Mouse (Mus musculus) kidney, embryonic 15.5 days (tissue): ENCODE measurements around the gene Ltc4s. TPM values are rescaled to one million over a fixed set of nuclear protein-coding genes. Genes with fewer than 3 reads are reported as not detected.

Source experiments
- ATAC-seq: fragments of 200-750 bp; cut with Nextera tagmentation; replicated peaks from 2 replicates; pipeline ENCODE4 v1.8.0; 2017; ENCODE audit warnings: moderate TSS enrichment; ENCODE audit not compliant: low FRiP score
- H3K27ac ChIP-seq: fragments of 300-500 bp; sonication (generic); 2 replicates; pipeline ENCODE4 v1.5.1; 2015; ENCODE audit warnings: mild to moderate bottlenecking, inconsistent platforms
- H3K27me3 ChIP-seq: fragments of 300-500 bp; sonication (generic); 2 replicates; pipeline ENCODE4 v1.6.1; 2015; ENCODE audit warnings: inconsistent platforms
- H3K36me3 ChIP-seq: fragments of 300-500 bp; sonication (generic); 2 replicates; pipeline ENCODE4 v1.6.1; 2015; ENCODE audit warnings: inconsistent platforms
- H3K4me1 ChIP-seq: fragments of 300-500 bp; sonication (generic); 2 replicates; pipeline ENCODE4 v1.6.1; 2015; ENCODE audit warnings: inconsistent platforms
- H3K4me2 ChIP-seq: fragments of 300-500 bp; sonication (generic); 2 replicates; pipeline ENCODE4 v1.6.1; 2015; ENCODE audit warnings: moderate library complexity, mild to moderate bottlenecking, inconsistent platforms
- H3K4me3 ChIP-seq: fragments of 300-500 bp; sonication (generic); replicated peaks from 2 replicates; pipeline ENCODE4 v1.5.1; 2015; ENCODE audit warnings: mild to moderate bottlenecking, inconsistent platforms
- H3K9ac ChIP-seq: fragments of 300-500 bp; sonication (generic); 2 replicates; pipeline ENCODE4 v1.6.1; 2015; ENCODE audit warnings: mild to moderate bottlenecking, inconsistent platforms
- H3K9me3 ChIP-seq: fragments of 300-500 bp; sonication (generic); replicated peaks from 2 replicates; pipeline ENCODE4 v1.6.1; 2016; ENCODE audit warnings: inconsistent platforms
- WGBS: fragments of 180-500 bp; shearing (Covaris S2); methylation state at CpG from one replicate; pipeline ENCODE4 v1.1.7; 2015; ENCODE audit warnings: mixed read lengths; 5-methylcytosine and 5-hydroxymethylcytosine counted together
- polyA plus RNA-seq: library from polyadenylated mRNA; unstranded; fragments of >200 nt; fragmentation: Nextera tagmentation; extraction: Ambion mirVana; gene quantifications from 2 replicates; pipeline ENCODE4 v1.2.1, GENCODE M21; 2015

The Ltc4s gene
- polyA plus RNA-seq, 1 experiment from 2014 or later, result 1.4 TPM

DNA sequence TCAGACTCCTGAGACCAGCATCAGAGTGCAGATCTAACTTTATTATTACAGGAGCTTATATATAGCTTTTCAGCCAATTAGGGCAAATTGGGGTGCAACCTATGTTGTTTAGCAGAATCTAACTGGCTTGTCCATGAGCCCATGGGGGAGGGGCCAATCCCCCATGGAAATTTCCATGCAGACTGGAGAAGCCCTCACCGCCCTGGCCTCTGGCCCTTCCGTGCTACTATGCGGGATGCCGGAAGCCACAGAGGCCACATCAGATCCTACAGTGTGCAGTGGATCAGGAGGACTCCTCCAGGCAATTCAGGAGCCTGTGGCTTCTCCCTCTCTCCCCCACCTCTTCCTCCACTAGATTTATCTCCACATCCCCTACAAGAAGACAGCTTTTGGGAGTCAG lies 20.6 kb downstream of the Ltc4s start:
- Histone ChIP-seq H3K27ac (no peak overlapping the region), H3K9ac (no peak overlapping the region), H3K4me2 (no peak overlapping the region), H3K36me3 (no peaks in the 10 kb centered on the region), H3K4me3 (no peak overlapping the region), H3K4me1 (peaks cover 39% of the 10 kb centered on the region), H3K27me3 (no peaks in the 10 kb centered on the region), H3K9me3 (no peaks in the 10 kb centered on the region)
- no peak for ATAC-seq
- 58% methylated on average over 4 of the region's 4 CpGs for WGBS

DNA sequence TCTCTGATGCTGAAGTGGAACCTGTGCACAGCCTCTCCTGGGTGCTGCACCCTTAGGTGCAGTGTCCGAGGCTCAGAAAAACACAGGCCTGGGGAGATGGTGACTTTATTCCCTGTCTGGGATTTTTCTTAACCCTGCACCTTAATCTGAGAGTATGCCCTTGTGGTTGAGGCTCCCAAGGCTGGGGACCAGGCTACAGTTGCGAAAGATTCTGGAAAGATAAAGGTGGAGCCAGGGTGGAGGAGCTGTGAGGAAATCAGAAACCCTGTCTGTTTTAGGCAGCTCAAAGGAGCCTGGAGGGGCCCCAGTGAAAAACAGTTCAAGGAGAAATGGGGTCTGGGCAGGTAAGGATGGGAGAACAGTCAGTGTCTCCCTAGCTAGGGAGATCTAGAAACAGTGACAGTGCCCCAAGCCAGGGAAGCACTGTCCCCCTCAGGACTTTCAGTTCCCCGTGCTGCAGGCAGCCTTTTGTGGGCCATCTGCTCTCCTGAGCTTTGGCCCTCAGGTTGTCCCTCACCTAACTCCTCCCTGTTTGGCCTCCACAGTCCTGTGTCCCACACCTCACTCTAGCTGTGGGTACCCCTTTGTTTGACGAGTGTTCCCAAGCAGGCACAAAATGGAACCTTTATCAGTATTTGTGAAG lies 21.6 kb downstream of the Ltc4s start:
- ATAC-seq, result no peak
- H3K4me3 ChIP-seq, result no peak overlapping the region
- 81% methylated on average over 4 of the region's 4 CpGs for WGBS
- H3K27ac ChIP-seq, result no peak overlapping the region
- no peak overlapping the region for H3K9ac ChIP-seq
- peaks cover 45% of the 10 kb centered on the region for H3K4me1 ChIP-seq
- no peaks in the 10 kb centered on the region for H3K27me3 ChIP-seq
- H3K9me3 ChIP-seq, result no peaks in the 10 kb centered on the region
- H3K36me3 ChIP-seq, result no peaks in the 10 kb centered on the region
- H3K4me2 ChIP-seq, result no peak overlapping the region

DNA sequence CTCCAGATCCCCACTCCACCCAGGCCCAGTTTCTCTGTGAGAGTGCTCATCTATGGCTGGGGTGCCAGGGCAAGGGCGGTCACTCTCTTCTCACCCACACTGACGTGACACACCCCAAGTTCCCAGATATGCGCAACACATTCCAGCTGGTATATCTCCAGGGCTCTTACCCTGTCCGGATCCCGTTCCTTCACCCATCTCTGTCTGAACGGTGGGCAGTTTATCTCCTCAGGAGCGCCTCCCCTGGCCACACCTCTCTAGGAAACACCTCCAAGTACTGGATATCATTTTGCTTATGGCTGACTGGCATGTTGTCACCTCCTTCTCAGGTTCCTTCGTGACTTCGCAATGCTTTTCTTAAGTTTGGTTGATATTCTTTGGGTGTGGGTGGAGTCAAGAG lies 22.8 kb downstream of the Ltc4s start:
- H3K9me3 ChIP-seq, result no peaks in the 10 kb centered on the region
- no peaks in the 10 kb centered on the region for H3K36me3 ChIP-seq
- no peak overlapping the region for H3K4me3 ChIP-seq
- 26% methylated on average over 9 of the region's 9 CpGs for WGBS
- peaks cover 52% of the 10 kb centered on the region for H3K4me1 ChIP-seq
- H3K27ac ChIP-seq, result no peak overlapping the region
- H3K27me3 ChIP-seq, result no peaks in the 10 kb centered on the region
- no peak for ATAC-seq
- peak overlapping the region; percentile 35 for H3K4me2 ChIP-seq
- H3K9ac ChIP-seq, result no peak overlapping the region

DNA sequence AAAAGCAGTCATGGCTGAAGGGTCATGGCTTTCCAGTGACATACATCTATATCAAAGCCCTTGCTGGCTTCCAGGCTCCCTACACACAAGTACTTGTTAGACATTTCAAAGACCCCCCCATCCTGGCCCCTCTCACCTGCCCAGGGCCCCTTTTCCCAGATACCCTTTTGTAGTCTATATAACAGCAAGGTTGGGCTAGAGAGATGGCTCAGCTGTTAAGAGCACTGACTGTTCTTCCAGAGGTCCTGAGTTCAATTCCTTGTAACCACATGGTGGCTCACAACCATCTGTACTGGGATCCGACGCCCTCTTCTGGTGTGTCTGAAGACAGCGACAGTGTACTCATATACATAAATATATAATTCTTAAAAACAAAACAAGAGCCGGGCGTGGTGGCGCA lies 23.8 kb downstream of the Ltc4s start:
- Histone ChIP-seq H3K4me1 (peaks cover 54% of the 10 kb centered on the region), H3K27ac (no peak overlapping the region), H3K4me3 (no peak overlapping the region), H3K9ac (no peak overlapping the region), H3K27me3 (no peaks in the 10 kb centered on the region), H3K9me3 (no peaks in the 10 kb centered on the region), H3K4me2 (no peak overlapping the region), H3K36me3 (no peaks in the 10 kb centered on the region)
- 95% methylated on average over 6 of the region's 6 CpGs for WGBS
- ATAC-seq, result no peak

DNA sequence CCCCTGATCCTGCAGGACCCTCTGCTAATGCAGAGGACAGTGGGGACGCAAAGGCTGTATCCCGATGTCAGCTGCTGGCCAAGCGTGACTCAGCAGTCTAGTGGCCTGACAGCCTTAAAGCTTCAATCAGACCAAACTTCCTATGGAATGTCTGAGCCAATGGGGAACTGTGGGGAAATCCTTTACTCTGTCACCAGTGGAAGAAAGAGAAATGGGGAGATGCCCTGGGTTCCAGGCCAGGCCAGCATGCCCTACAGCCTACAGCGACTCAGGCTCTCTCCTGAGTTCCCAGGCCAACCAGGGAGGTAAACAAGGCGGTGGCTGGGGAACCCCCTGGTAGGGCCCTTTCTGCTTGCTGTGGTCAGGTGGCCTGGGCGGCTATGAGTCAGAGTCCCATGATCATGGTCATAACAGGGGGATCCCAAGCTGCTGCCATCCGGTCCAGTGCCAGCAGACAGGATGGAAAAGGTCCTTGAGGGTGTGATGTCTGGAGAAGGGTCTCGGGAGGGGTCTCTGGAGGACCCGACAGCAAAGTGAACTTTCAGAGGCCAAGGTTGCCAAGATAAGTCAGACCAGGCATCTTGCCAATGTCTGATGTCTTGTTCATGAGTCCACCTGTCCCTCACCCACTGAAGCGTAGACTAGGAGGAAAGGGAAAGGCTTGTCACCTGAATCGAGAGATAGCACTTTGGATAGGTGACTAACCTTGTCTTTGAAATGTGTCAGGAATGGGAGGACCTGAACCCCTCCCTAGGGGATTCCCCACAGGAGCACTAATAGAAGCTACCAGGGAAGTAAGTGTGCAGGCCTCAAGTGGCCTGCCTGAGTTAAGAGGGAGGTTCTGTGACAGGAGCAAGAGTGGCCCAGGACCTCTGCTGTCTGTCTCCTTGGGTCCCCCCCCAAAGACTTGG lies 25.3 kb downstream of the Ltc4s start:
- H3K4me3 ChIP-seq, result no peak overlapping the region
- peaks cover 62% of the 10 kb centered on the region for H3K4me1 ChIP-seq
- no peaks in the 10 kb centered on the region for H3K9me3 ChIP-seq
- 0 out of 2 replicates have a peak, but pooled peaks have one; percentile 1 for ATAC-seq
- WGBS, result 46% methylated on average over 11 of the region's 11 CpGs
- H3K9ac ChIP-seq, result no peak overlapping the region
- H3K4me2 ChIP-seq, result 0 out of 2 replicates have a peak overlapping the region, but pooled peaks have one; percentile 1
- no peaks in the 10 kb centered on the region; the same call in 1 of the 2 replicates for H3K36me3 ChIP-seq
- no peaks in the 10 kb centered on the region for H3K27me3 ChIP-seq
- peak overlapping the region; percentile 55 for H3K27ac ChIP-seq

DNA sequence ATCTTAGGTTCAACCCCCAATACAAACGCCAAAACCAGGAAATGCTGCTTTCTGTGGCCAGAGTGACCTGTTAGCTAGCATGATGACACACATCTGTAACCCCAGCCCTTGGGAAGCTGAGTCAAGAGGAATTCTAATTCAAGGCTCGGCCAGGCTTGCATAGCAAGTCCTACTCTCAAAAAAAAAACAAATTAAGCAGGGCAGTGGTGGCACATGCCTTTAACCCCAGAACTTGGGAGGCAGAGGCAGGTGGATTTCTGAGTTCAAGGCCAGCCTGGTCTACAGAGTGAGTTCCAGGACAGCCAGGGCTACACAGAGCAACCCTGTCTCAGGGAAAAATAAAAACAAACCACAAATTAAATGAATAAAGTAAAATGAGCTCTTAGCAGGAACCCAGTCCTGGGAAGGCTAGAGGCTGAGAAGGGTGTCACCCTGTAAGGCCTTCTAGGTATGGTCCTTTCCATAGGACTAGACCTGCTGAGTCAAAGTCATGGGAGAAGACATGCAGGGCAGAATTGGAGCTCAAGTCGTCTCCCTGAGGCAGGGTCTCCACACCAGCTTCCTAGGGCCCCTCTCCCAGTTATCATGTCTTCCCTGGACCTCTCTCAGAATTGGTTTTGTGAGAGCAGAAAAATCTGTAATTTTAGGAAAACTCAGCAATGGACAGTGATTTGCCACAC lies 26.2 kb downstream of the Ltc4s start:
- no peak overlapping the region for H3K9ac ChIP-seq
- no peaks in the 10 kb centered on the region for H3K27me3 ChIP-seq
- H3K27ac ChIP-seq, result 0 out of 2 replicates have a peak overlapping the region, but pooled peaks have one; percentile 55
- 58% methylated on average over 3 of the region's 3 CpGs for WGBS
- peaks cover 8% of the 10 kb centered on the region for H3K36me3 ChIP-seq
- H3K4me2 ChIP-seq, result no peak overlapping the region
- no peak for ATAC-seq
- H3K9me3 ChIP-seq, result no peaks in the 10 kb centered on the region
- peaks cover 55% of the 10 kb centered on the region for H3K4me1 ChIP-seq
- H3K4me3 ChIP-seq, result no peak overlapping the region

DNA sequence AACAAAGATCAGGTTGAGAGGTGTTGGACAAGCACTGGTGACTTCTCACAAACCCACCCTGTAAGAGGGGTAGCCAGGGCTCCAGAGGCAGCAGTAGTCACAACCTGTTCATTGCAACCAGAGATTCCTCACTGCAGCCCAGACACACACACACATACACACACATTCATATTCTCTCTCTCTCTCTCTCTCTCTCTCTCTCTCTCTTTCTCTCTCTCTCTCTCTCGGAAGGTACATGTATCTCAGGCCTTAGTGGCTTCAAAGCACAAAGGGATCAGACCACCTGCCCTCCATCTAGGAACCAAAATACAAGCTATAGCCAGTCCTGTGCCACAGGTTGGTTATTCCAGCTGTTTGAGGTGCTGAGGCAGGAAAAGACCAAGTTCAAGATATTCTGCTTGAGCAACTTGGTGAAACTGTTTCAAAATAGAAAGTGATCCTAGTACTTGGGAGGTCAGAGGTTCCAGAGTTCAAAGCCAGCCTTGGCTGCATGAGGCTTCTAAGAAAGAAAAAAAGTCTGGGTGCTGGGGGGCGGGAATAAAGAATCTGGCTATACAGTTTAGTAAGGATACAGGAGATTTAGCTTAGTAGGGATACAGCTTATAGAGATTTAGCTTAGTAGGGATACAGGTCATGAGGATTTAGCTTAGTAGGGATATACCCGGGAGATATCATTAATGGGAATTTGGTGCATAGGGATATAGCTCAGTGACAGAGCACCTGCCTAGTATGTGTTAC lies 26.9 kb downstream of the Ltc4s start:
- no peaks in the 10 kb centered on the region for H3K9me3 ChIP-seq
- H3K36me3 ChIP-seq, result peaks cover 15% of the 10 kb centered on the region
- peak overlapping the region; percentile 99 for H3K27ac ChIP-seq
- H3K4me2 ChIP-seq, result peak overlapping the region; percentile 70
- H3K4me1 ChIP-seq, result peaks cover 48% of the 10 kb centered on the region
- no peak; the same call in 1 of the 2 replicates for ATAC-seq
- 96% methylated on average over 3 of the region's 3 CpGs for WGBS
- peak overlapping the region; percentile 91 for H3K9ac ChIP-seq
- no peaks in the 10 kb centered on the region for H3K27me3 ChIP-seq
- peak overlapping the region; percentile 88 for H3K4me3 ChIP-seq

DNA sequence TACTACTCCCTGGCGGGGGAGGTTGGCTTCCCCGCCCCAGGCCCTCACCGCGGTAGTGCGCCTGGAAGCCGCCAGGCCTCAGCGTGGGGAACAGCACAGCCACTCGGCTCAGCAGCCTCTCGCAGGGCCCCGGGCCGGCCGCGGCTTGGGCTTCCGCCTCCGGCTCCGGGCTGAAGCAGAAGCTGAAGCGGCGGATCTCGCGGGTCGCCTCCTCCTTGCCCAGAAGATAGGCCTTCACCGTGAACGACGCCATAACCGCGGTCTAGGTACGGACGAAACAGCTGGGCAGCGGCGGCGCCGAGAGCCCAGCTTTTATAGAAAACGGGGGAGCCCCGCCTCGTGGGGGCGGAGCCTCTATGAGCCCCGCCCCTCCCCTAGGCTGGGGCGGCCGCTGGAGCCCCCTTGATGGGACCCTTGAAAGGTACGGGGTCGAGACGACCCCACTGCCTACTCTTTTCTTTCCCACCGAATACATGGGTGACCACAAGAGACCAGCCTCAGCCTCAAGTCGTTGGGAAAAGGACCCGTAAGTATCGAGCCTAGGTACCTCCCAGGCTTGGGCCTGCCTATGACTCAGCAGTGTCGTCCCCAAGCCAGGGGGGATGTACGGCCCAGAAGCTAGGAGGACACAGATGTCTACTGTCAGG lies 27.8 kb downstream of the Ltc4s start, which contains the start of the genes Sqstm1 and Mgat4b:
TSS of gene Sqstm1 (minus strand) at position 323 of the 647 bp plus-strand sequence.
TSS of gene Mgat4b (plus strand) at position 386 of the 647 bp plus-strand sequence.
- WGBS, result under 1% methylated on average over 47 of the region's 48 CpGs
- peaks cover 39% of the 10 kb centered on the region for H3K4me1 ChIP-seq
- peak; percentile 76 for ATAC-seq

DNA sequence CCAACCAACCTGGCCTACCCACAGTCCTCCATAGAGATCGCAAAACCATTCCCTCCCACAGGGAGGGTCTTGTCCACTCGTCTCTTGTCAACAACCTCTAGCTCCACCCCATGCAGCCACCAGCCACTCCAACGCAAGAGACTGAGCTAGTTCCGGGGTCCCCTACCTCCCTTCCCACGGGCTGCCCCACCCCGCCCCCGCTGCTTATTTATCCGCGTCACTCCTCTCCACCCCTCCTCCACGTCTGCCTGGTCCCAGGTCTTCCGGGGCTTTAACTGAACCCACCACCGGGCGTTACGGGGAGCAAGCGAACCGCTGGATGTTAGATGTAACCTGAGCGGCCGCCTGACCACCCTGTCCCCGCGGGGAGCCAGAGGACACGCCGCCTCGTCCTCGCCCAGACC lies 28.3 kb downstream of the Ltc4s start:
- Histone ChIP-seq H3K4me1 (peaks cover 34% of the 10 kb centered on the region), H3K27ac (peak overlapping the region; percentile 99), H3K36me3 (peaks cover 29% of the 10 kb centered on the region), H3K9me3 (no peaks in the 10 kb centered on the region), H3K4me2 (peak overlapping the region; percentile 70), H3K27me3 (no peaks in the 10 kb centered on the region), H3K9ac (peak overlapping the region; percentile 91), H3K4me3 (peak overlapping the region; percentile 88)
- ATAC-seq, result peak; percentile 96
- WGBS, result 0% methylated on average over 24 of the region's 24 CpGs

More for the DNA sequence above, 27.8 kb downstream of the Ltc4s start, which contains the start of the genes Sqstm1 and Mgat4b:
- H3K4me2 ChIP-seq, result peak within 1 kb of the TSS; percentile 70
- no peaks in the 10 kb centered on the region for H3K27me3 ChIP-seq
- H3K9ac ChIP-seq, result peak within 1 kb of the TSS; percentile 91
- H3K27ac ChIP-seq, result peak within 1 kb of the TSS; percentile 99
- no peaks in the 10 kb centered on the region for H3K9me3 ChIP-seq
- H3K36me3 ChIP-seq, result peaks cover 24% of the 10 kb centered on the region
- peak within 1 kb of the TSS; percentile 88 for H3K4me3 ChIP-seq

DNA sequence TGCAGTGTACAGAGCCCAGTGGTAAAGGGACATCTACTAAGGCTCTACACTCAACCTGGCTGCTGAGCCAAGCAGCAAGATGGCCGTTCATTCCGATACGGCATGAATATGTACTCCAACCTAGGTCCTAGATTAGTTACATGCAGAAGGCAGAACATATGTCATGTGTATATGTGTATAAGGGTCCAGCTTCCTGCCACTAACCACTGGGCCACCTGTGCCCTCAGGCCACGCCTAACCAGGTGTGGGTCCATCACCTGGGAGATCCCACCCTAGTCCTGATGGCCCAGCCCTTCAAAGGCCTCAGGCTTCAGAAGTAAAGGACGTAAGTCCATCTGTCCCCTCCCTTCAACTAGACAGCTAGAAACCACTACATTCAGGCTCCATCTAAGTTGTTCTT lies 30.4 kb downstream of the Ltc4s start:
- no peak overlapping the region for H3K4me3 ChIP-seq
- peaks cover 48% of the 10 kb centered on the region for H3K36me3 ChIP-seq
- no peak overlapping the region for H3K27ac ChIP-seq
- WGBS, result 93% methylated on average over 5 of the region's 5 CpGs
- H3K4me1 ChIP-seq, result peaks cover 28% of the 10 kb centered on the region
- H3K27me3 ChIP-seq, result no peaks in the 10 kb centered on the region
- H3K4me2 ChIP-seq, result no peak overlapping the region
- H3K9me3 ChIP-seq, result no peaks in the 10 kb centered on the region
- ATAC-seq, result no peak
- H3K9ac ChIP-seq, result no peak overlapping the region

DNA sequence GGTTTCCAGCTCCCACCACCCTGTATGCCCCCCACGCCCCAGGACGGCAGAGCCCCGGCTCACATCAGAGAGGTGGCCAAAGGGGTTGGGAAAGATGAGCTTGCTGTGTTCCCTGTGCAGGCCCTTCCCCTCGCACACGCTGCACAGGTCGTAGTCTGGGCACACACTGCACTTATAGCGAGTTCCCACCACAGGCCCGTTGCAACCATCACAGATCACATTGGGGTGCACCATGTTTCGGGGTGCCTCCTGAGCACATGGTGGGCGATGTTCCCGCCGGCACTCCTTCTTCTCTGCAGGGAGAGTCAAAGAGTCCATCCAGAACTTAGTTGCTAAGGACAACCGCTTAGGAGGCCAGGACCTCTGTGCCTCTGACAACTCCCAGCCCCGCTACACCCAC lies 31.1 kb downstream of the Ltc4s start:
- Histone ChIP-seq H3K9ac (no peak overlapping the region), H3K4me3 (no peak overlapping the region), H3K9me3 (no peaks in the 10 kb centered on the region), H3K27me3 (no peaks in the 10 kb centered on the region), H3K4me1 (peaks cover 21% of the 10 kb centered on the region), H3K4me2 (no peak overlapping the region), H3K27ac (no peak overlapping the region), H3K36me3 (peaks cover 55% of the 10 kb centered on the region)
- 92% methylated on average over 14 of the region's 14 CpGs for WGBS
- no peak for ATAC-seq
